Mouse (Mus musculus): Measurements from ENCODE around the gene Ctdspl. TPM values are rescaled to one million over a fixed set of nuclear protein-coding genes. Genes with fewer than 3 reads are reported as not detected.

The Ctdspl gene
- total RNA-seq, 1 experiment = 2.9 TPM

GRCm38 (mm10) chr9:118949654-118950053 is 23.4 kb downstream of the Ctdspl start:
- H3K4me3 ChIP-seq (ENCODE audit: insufficient read depth in 1 of 2, low read depth in 1 of 2, low read length in 2 of 2, poor library complexity in 1 of 2, severe bottlenecking in 1 of 2) = no peak overlapping the region
- H3K9ac ChIP-seq (ENCODE audit: insufficient read depth, low read depth, low read length, poor library complexity, severe bottlenecking) = no peak overlapping the region
- H3K27ac ChIP-seq (ENCODE audit: insufficient read depth, low read depth, low read length, poor library complexity, severe bottlenecking) = no peak overlapping the region
- H3K4me1 ChIP-seq (ENCODE audit: control insufficient read depth in 2 of 2, insufficient read depth in 2 of 2, low read length in 2 of 2, poor library complexity in 1 of 2) = peaks cover 0 to 7% of the 10 kb centered on the region in 2 experiments; a peak in 1 of 4 replicates
- DNase-seq (ENCODE audit: low read depth, low spot score) = no peak
- no peaks in the 10 kb centered on the region for H3K9me3 ChIP-seq (ENCODE audit: control insufficient read depth, insufficient read depth, low read depth, low read length)
- TF ChIP-seq ZC3H11A (IDR thresholded peaks at IDR 0.05; ENCODE audit: borderline replicate concordance, low read depth, low read length) = no peak
- TF ChIP-seq MAFK (IDR thresholded peaks at IDR 0.05; ENCODE audit: insufficient read depth, low read depth, low read length) = no peak
- no peak for TF ChIP-seq CHD2 (IDR thresholded peaks at IDR 0.05; ENCODE audit: low read depth, low read length)
- no peak for TF ChIP-seq HCFC1 (IDR thresholded peaks at IDR 0.05; ENCODE audit: borderline replicate concordance, insufficient read depth, low read length)
- TF ChIP-seq ZNF384 (IDR thresholded peaks at IDR 0.05; ENCODE audit: low read depth, low read length) = no peak
- in situ Hi-C loops (cut with MboI; ENCODE audit: low sequenced_read_pairs in 2 of 2, unreplicated experiment in 2 of 2) = no loop called here
- no peaks in the 10 kb centered on the region for H3K36me3 ChIP-seq (ENCODE audit: control insufficient read depth, insufficient read depth, low read length, poor library complexity, severe bottlenecking)

GRCm38 (mm10) chr9:118950061-118950460 is 23.8 kb downstream of the Ctdspl start:
- TF ChIP-seq MAFK (IDR thresholded peaks at IDR 0.05; ENCODE audit: insufficient read depth, low read depth, low read length) = no peak
- no peak for TF ChIP-seq HCFC1 (IDR thresholded peaks at IDR 0.05; ENCODE audit: borderline replicate concordance, insufficient read depth, low read length)
- no peak for TF ChIP-seq ZC3H11A (IDR thresholded peaks at IDR 0.05; ENCODE audit: borderline replicate concordance, low read depth, low read length)
- TF ChIP-seq CHD2 (IDR thresholded peaks at IDR 0.05; ENCODE audit: low read depth, low read length) = no peak
- no peak for TF ChIP-seq ZNF384 (IDR thresholded peaks at IDR 0.05; ENCODE audit: low read depth, low read length)
- Histone ChIP-seq H3K4me3 (ENCODE audit: insufficient read depth in 1 of 2, low read depth in 1 of 2, low read length in 2 of 2, poor library complexity in 1 of 2, severe bottlenecking in 1 of 2) (peak overlapping the region in 1 of 2 experiments; percentile 3; a peak in 1 of 4 replicates), H3K4me1 (ENCODE audit: control insufficient read depth in 2 of 2, insufficient read depth in 2 of 2, low read length in 2 of 2, poor library complexity in 1 of 2) (peaks cover 0 to 7% of the 10 kb centered on the region in 2 experiments; a peak in 1 of 4 replicates), H3K36me3 (ENCODE audit: control insufficient read depth, insufficient read depth, low read length, poor library complexity, severe bottlenecking) (no peaks in the 10 kb centered on the region), H3K9ac (ENCODE audit: insufficient read depth, low read depth, low read length, poor library complexity, severe bottlenecking) (no peak overlapping the region), H3K9me3 (ENCODE audit: control insufficient read depth, insufficient read depth, low read depth, low read length) (no peaks in the 10 kb centered on the region), H3K27ac (ENCODE audit: insufficient read depth, low read depth, low read length, poor library complexity, severe bottlenecking) (no peak overlapping the region)
- DNase-seq (ENCODE audit: low read depth, low spot score) = no peak
- in situ Hi-C loops (cut with MboI; ENCODE audit: low sequenced_read_pairs in 2 of 2, unreplicated experiment in 2 of 2) = no loop called here

- Histone ChIP-seq H3K4me1 (ENCODE audit: control insufficient read depth in 2 of 2, insufficient read depth in 2 of 2, low read length in 2 of 2, poor library complexity in 1 of 2) (peaks cover 0 to 7% of the 10 kb centered on the region in 2 experiments; a peak in 1 of 4 replicates), H3K4me3 (ENCODE audit: insufficient read depth in 1 of 2, low read depth in 1 of 2, low read length in 2 of 2, poor library complexity in 1 of 2, severe bottlenecking in 1 of 2) (peak overlapping the region in 1 of 2 experiments; percentile 3; a peak in 1 of 4 replicates), H3K27ac (ENCODE audit: insufficient read depth, low read depth, low read length, poor library complexity, severe bottlenecking) (no peak overlapping the region), H3K36me3 (ENCODE audit: control insufficient read depth, insufficient read depth, low read length, poor library complexity, severe bottlenecking) (no peaks in the 10 kb centered on the region), H3K9ac (ENCODE audit: insufficient read depth, low read depth, low read length, poor library complexity, severe bottlenecking) (no peak overlapping the region), H3K9me3 (ENCODE audit: control insufficient read depth, insufficient read depth, low read depth, low read length) (no peaks in the 10 kb centered on the region)
- in situ Hi-C loops (cut with MboI; ENCODE audit: low sequenced_read_pairs in 2 of 2, unreplicated experiment in 2 of 2) = no loop called here
- no peak for DNase-seq (ENCODE audit: low read depth, low spot score)
- TF ChIP-seq CHD2 (IDR thresholded peaks at IDR 0.05; ENCODE audit: low read depth, low read length) (no peak), ZNF384 (IDR thresholded peaks at IDR 0.05; ENCODE audit: low read depth, low read length) (no peak), MAFK (IDR thresholded peaks at IDR 0.05; ENCODE audit: insufficient read depth, low read depth, low read length) (no peak), HCFC1 (IDR thresholded peaks at IDR 0.05; ENCODE audit: borderline replicate concordance, insufficient read depth, low read length) (no peak), ZC3H11A (IDR thresholded peaks at IDR 0.05; ENCODE audit: borderline replicate concordance, low read depth, low read length) (no peak)
These were observed 24.5 kb downstream of the Ctdspl start for GRCm38 (mm10) chr9:118950751-118951150.

- TF ChIP-seq ZNF384 (IDR thresholded peaks at IDR 0.05; ENCODE audit: low read depth, low read length) = no peak
- TF ChIP-seq HCFC1 (IDR thresholded peaks at IDR 0.05; ENCODE audit: borderline replicate concordance, insufficient read depth, low read length) = no peak
- no peak for TF ChIP-seq MAFK (IDR thresholded peaks at IDR 0.05; ENCODE audit: insufficient read depth, low read depth, low read length)
- no peak for TF ChIP-seq ZC3H11A (IDR thresholded peaks at IDR 0.05; ENCODE audit: borderline replicate concordance, low read depth, low read length)
- H3K9ac ChIP-seq (ENCODE audit: insufficient read depth, low read depth, low read length, poor library complexity, severe bottlenecking) = no peak overlapping the region
- H3K4me3 ChIP-seq (ENCODE audit: insufficient read depth in 1 of 2, low read depth in 1 of 2, low read length in 2 of 2, poor library complexity in 1 of 2, severe bottlenecking in 1 of 2) = no peak overlapping the region
- no peaks in the 10 kb centered on the region for H3K36me3 ChIP-seq (ENCODE audit: control insufficient read depth, insufficient read depth, low read length, poor library complexity, severe bottlenecking)
- DNase-seq (ENCODE audit: low read depth, low spot score) = no peak
- in situ Hi-C loops (cut with MboI; ENCODE audit: low sequenced_read_pairs in 2 of 2, unreplicated experiment in 2 of 2) = no loop called here
- H3K4me1 ChIP-seq (ENCODE audit: control insufficient read depth in 2 of 2, insufficient read depth in 2 of 2, low read length in 2 of 2, poor library complexity in 1 of 2) = peaks cover 0 to 6% of the 10 kb centered on the region in 2 experiments; a peak in 1 of 4 replicates
- no peaks in the 10 kb centered on the region for H3K9me3 ChIP-seq (ENCODE audit: control insufficient read depth, insufficient read depth, low read depth, low read length)
- H3K27ac ChIP-seq (ENCODE audit: insufficient read depth, low read depth, low read length, poor library complexity, severe bottlenecking) = no peak overlapping the region
These were observed 25.1 kb downstream of the Ctdspl start for GRCm38 (mm10) chr9:118951381-118951780.
